Mouse (Mus musculus) MEL-GATA-1-ER (cell line): ENCODE data around the gene Sgca.

Experiments
- DNase-seq: peaks from one replicate; pipeline ENCODE4 v3.0.0-alpha.2; 2012; ENCODE audit warnings: low read depth; ENCODE audit errors: extremely low read depth

Sgca gene

GRCm38 (mm10) chr11:94945236-94945635, 30.9 kb downstream of the Sgca start:
- DNase-seq: no peak

- no peak for DNase-seq
These were observed 31.8 kb downstream of the Sgca start for GRCm38 (mm10) chr11:94944295-94944694.

GRCm38 (mm10) chr11:94943054-94943453, 33.1 kb downstream of the Sgca start:
- DNase-seq: no peak

- no peak for DNase-seq
These were observed 33.7 kb downstream of the Sgca start for GRCm38 (mm10) chr11:94942282-94943023.

- DNase-seq: no peak
These were observed 34.4 kb downstream of the Sgca start for GRCm38 (mm10) chr11:94941776-94942175.

GRCm38 (mm10) chr11:94941121-94941520, 35.0 kb downstream of the Sgca start:
- no peak for DNase-seq

GRCm38 (mm10) chr11:94939280-94939679, 36.8 kb downstream of the Sgca start:
- no peak for DNase-seq

- no peak for DNase-seq
These were observed 37.8 kb downstream of the Sgca start for GRCm38 (mm10) chr11:94938296-94938695.

- no peak for DNase-seq
These were observed 38.3 kb downstream of the Sgca start for GRCm38 (mm10) chr11:94937787-94938186.

GRCm38 (mm10) chr11:94937335-94937781, 38.8 kb downstream of the Sgca start:
- no peak for DNase-seq

GRCm38 (mm10) chr11:94936851-94937295, 39.3 kb downstream of the Sgca start:
- DNase-seq: peak; percentile 68

GRCm38 (mm10) chr11:94936045-94936444, 40.1 kb downstream of the Sgca start, which contains the start of gene Col1a1:
TSS of gene Col1a1 (plus strand) at chr11:94936224.
- no peak for DNase-seq

- DNase-seq: no peak
These were observed 41.6 kb downstream of the Sgca start for GRCm38 (mm10) chr11:94934526-94934925.

- no peak for DNase-seq
These were observed 42.5 kb downstream of the Sgca start for GRCm38 (mm10) chr11:94933584-94933983.

- DNase-seq: no peak
These were observed 46.0 kb downstream of the Sgca start for GRCm38 (mm10) chr11:94930151-94930550.

GRCm38 (mm10) chr11:94929599-94929998, 46.5 kb downstream of the Sgca start:
- DNase-seq: no peak

GRCm38 (mm10) chr11:94928820-94929219, 47.3 kb downstream of the Sgca start:
- no peak for DNase-seq

GRCm38 (mm10) chr11:94927771-94928291, 48.3 kb downstream of the Sgca start:
- no peak for DNase-seq

GRCm38 (mm10) chr11:94926431-94926830, 49.7 kb downstream of the Sgca start:
- no peak for DNase-seq

- no peak for DNase-seq
These were observed 51.1 kb downstream of the Sgca start for GRCm38 (mm10) chr11:94924977-94925376.

GRCm38 (mm10) chr11:94920996-94921401, 55.1 kb downstream of the Sgca start:
- no peak for DNase-seq

GRCm38 (mm10) chr11:94917717-94918116, 58.4 kb downstream of the Sgca start:
- no peak for DNase-seq

GRCm38 (mm10) chr11:94916477-94916876, 59.6 kb downstream of the Sgca start:
- DNase-seq: no peak
